Mouse (Mus musculus): ENCODE results near the gene Gfi1b. TPM values are rescaled to one million over a fixed set of nuclear protein-coding genes. Genes with fewer than 3 reads are reported as not detected.

Gfi1b gene
- polyA plus RNA-seq, 1 experiment from 2014 or later: 3.3 TPM

DNA sequence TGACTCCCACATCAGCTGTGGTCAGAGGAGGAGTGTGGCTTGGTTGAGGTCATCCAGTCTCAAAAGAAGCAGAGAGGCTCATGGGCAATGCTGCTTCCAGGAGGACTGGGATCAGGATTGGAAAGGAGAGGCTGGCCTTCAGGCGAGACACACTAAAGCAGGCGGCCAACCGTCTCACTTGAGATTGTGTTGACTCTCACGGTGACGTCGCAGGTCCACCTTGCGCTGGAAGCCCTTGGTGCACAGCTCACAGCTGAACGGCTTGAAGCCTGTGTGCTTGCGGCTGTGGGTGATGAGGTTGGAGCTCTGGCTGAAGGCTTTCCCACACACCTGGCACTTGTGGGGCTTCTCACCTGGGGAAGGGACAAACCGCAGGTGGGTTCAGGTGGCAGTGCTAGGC, 11.9 kb downstream of the Gfi1b start:
- H3K4me2 ChIP-seq: no peak overlapping the region
- H3K27me3 ChIP-seq (ENCODE audit: control insufficient read depth, insufficient read depth, low read length): no peaks in the 10 kb centered on the region
- no peak overlapping the region for H3K27ac ChIP-seq (ENCODE audit: low read depth, low read length)
- ATAC-seq (ENCODE audit: low FRiP score): no peak
- no peak overlapping the region for H3K4me3 ChIP-seq (ENCODE audit: low read depth, low read length)
- no peaks in the 10 kb centered on the region for H3K9me3 ChIP-seq (ENCODE audit: control insufficient read depth, low read length)
- 87% methylated on average over 10 of the region's 10 CpGs for WGBS
- no peaks in the 10 kb centered on the region for H3K36me3 ChIP-seq (ENCODE audit: control insufficient read depth, insufficient read depth, low read length)
- no peak for DNase-seq (ENCODE audit: low spot score, missing footprints)
- H3K4me1 ChIP-seq (ENCODE audit: control insufficient read depth, insufficient read depth, low read length): no peaks in the 10 kb centered on the region; the same call in 1 of the 2 replicates
- no peak overlapping the region for H3K9ac ChIP-seq (ENCODE audit: low read length)

DNA sequence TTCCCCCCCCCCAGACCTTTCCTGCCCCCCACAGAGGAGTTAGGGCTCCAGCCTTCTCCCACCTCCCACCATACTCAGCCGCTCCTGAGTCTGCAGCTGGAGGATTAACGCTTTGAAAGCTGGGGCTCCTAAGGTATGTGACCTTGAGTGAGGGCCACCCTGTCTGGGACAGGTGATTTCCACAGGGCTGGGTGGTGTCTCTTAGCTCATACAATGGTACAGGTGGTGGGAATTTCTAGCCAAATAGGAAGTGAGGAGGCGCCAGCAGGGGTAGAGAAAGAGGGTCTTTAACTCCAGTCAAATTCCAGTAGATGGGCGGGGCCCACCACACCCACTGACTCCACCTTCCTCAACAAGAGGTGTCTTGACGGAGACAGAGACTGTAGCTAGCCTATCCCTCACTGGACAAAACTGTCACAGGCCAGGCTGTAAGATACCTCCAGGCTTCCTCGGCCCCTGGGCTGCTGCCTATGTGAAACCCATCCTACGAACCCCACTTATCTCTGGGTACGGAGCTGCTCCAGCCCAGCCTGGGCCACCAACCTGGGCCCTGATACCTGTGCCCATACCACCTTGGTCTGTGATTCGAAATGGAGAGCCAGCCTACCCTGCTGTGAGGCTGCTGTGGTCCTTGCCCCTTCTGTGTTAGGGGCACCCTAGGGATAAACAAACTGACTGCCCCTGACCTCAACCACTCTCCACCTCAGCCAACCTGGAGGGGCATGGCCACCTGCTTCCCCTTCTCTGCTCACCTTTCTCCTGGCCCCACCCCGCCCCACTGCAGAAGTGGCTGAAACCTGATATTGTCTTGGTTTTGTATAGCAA, 14.2 kb downstream of the Gfi1b start:
- H3K4me3 ChIP-seq (ENCODE audit: low read depth, low read length): no peak overlapping the region
- no peak for DNase-seq (ENCODE audit: low spot score, missing footprints)
- 53% methylated on average over 10 of the region's 10 CpGs for whole genome bisulfite sequencing
- no peak overlapping the region for H3K9ac ChIP-seq (ENCODE audit: low read length)
- no peaks in the 10 kb centered on the region for H3K9me3 ChIP-seq (ENCODE audit: control insufficient read depth, low read length)
- H3K27me3 ChIP-seq (ENCODE audit: control insufficient read depth, insufficient read depth, low read length): no peaks in the 10 kb centered on the region
- ATAC-seq (ENCODE audit: low FRiP score): no peak
- no peak overlapping the region for H3K4me2 ChIP-seq
- no peaks in the 10 kb centered on the region; the same call in 1 of the 2 replicates for H3K4me1 ChIP-seq (ENCODE audit: control insufficient read depth, insufficient read depth, low read length)
- H3K36me3 ChIP-seq (ENCODE audit: control insufficient read depth, insufficient read depth, low read length): no peaks in the 10 kb centered on the region
- H3K27ac ChIP-seq (ENCODE audit: low read depth, low read length): no peak overlapping the region

- no peaks in the 10 kb centered on the region for H3K36me3 ChIP-seq (ENCODE audit: control insufficient read depth, insufficient read depth, low read length)
- no peak overlapping the region for H3K27ac ChIP-seq (ENCODE audit: low read depth, low read length)
- no peak overlapping the region for H3K9ac ChIP-seq (ENCODE audit: low read length)
- no peaks in the 10 kb centered on the region for H3K9me3 ChIP-seq (ENCODE audit: control insufficient read depth, low read length)
- H3K4me2 ChIP-seq: no peak overlapping the region
- H3K4me1 ChIP-seq (ENCODE audit: control insufficient read depth, insufficient read depth, low read length): no peaks in the 10 kb centered on the region; the same call in 1 of the 2 replicates
- H3K4me3 ChIP-seq (ENCODE audit: low read depth, low read length): no peak overlapping the region
- H3K27me3 ChIP-seq (ENCODE audit: control insufficient read depth, insufficient read depth, low read length): no peaks in the 10 kb centered on the region
- WGBS: 63% methylated on average over 8 of the region's 8 CpGs
- DNase-seq (ENCODE audit: low spot score, missing footprints): no peak
- ATAC-seq (ENCODE audit: low FRiP score): no peak
Observed at GRCm38 (mm10) chr2:28606601-28607340, 15.0 kb downstream of the Gfi1b start.

- DNase-seq (ENCODE audit: low spot score, missing footprints): no peak
- WGBS: 77% methylated on average over 14 of the region's 14 CpGs
Observed at GRCm38 (mm10) chr2:28605789-28606541, 15.8 kb downstream of the Gfi1b start.

GRCm38 (mm10) chr2:28603542-28603941, 18.2 kb downstream of the Gfi1b start:
- Histone ChIP-seq H3K4me1 (ENCODE audit: control insufficient read depth, insufficient read depth, low read length) (no peaks in the 10 kb centered on the region; the same call in 1 of the 2 replicates), H3K27ac (ENCODE audit: low read depth, low read length) (no peak overlapping the region), H3K4me3 (ENCODE audit: low read depth, low read length) (no peak overlapping the region), H3K9ac (ENCODE audit: low read length) (no peak overlapping the region), H3K27me3 (ENCODE audit: control insufficient read depth, insufficient read depth, low read length) (no peaks in the 10 kb centered on the region), H3K9me3 (ENCODE audit: control insufficient read depth, low read length) (no peaks in the 10 kb centered on the region), H3K4me2 (no peak overlapping the region), H3K36me3 (ENCODE audit: control insufficient read depth, insufficient read depth, low read length) (no peaks in the 10 kb centered on the region)
- DNase-seq (ENCODE audit: low spot score, missing footprints): no peak
- 91% methylated on average over 5 of the region's 5 CpGs for WGBS
- ATAC-seq (ENCODE audit: low FRiP score): no peak

More at GRCm38 (mm10) chr2:28605789-28606541, 15.8 kb downstream of the Gfi1b start:
- Histone ChIP-seq H3K4me1 (ENCODE audit: control insufficient read depth, insufficient read depth, low read length) (no peaks in the 10 kb centered on the region), H3K9me3 (ENCODE audit: control insufficient read depth, low read length) (no peaks in the 10 kb centered on the region), H3K4me3 (ENCODE audit: low read depth, low read length) (no peak overlapping the region), H3K9ac (ENCODE audit: low read length) (no peak overlapping the region), H3K36me3 (ENCODE audit: control insufficient read depth, insufficient read depth, low read length) (no peaks in the 10 kb centered on the region), H3K27me3 (ENCODE audit: control insufficient read depth, insufficient read depth, low read length) (no peaks in the 10 kb centered on the region), H3K27ac (ENCODE audit: low read depth, low read length) (no peak overlapping the region), H3K4me2 (no peak overlapping the region)
- no peak for ATAC-seq (ENCODE audit: low FRiP score)

DNA sequence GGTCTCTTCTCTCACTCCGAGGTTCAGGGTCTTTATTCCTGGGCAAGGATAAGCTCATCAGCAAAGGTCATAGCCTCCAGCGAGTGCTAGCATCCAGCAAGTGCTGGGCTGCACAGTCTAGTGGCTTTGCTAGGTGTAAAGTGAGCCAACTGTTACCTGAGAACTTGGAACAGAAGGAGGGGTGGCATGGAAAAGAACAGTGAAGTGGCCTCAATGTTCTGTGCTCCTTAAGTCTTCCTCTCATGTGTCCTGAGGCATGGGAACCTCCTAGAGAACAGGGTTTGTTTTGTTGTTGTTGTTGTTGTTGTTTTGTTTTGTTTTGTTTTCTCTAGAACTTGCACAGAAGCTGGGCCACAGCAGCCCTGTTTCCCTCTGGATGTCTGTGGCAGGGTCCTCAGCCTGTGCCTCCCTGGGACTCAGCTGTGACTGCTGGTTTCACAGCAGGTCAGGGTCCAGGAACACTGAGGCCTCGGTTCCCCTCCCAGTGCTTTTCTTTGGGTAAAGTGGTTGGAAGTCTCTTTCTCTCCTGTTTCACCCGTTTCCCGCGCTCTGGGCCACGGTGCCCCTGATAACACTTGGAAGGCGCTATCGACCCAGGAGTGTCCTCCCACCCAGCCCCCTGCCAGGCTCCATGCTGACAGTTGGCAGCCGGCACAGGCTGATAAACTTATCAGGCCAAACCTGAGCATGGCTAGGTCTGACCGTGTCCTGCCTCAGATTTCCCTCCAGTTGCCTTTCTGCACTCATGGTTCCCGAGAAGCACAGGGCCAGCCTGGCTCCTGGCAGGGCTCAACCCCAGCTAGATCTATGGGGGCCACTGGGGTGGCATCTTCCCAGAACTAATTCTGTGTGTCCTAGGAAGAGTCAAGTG, 19.8 kb downstream of the Gfi1b start:
- Histone ChIP-seq H3K9ac (ENCODE audit: low read length) (no peak overlapping the region), H3K4me1 (ENCODE audit: control insufficient read depth, insufficient read depth, low read length) (no peaks in the 10 kb centered on the region; the same call in 1 of the 2 replicates), H3K9me3 (ENCODE audit: control insufficient read depth, low read length) (no peaks in the 10 kb centered on the region), H3K36me3 (ENCODE audit: control insufficient read depth, insufficient read depth, low read length) (no peaks in the 10 kb centered on the region), H3K27ac (ENCODE audit: low read depth, low read length) (no peak overlapping the region), H3K4me2 (no peak overlapping the region), H3K27me3 (ENCODE audit: control insufficient read depth, insufficient read depth, low read length) (no peaks in the 10 kb centered on the region), H3K4me3 (ENCODE audit: low read depth, low read length) (no peak overlapping the region)
- ATAC-seq (ENCODE audit: low FRiP score): no peak
- WGBS: 63% methylated on average over 12 of the region's 12 CpGs
- DNase-seq (ENCODE audit: low spot score, missing footprints): no peak

DNA sequence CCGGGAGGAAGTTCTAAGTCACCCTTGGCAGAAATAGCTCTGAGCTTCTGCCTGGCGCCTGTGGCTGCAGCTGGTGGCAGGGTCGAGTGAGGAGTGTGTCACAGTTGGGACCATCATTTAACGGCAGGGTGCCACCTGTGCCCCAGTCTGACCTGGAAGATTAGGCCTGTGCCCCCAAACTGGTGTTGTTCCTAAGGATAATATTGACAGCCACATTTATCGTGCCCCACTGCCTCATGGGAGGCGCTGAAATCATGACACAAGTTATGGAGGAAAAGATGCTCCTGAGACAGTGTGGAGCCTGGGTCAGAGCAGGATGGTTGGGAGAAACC, 22.2 kb downstream of the Gfi1b start:
- WGBS: 77% methylated on average over 6 of the region's 6 CpGs
- Histone ChIP-seq H3K4me2 (no peak overlapping the region), H3K9ac (ENCODE audit: low read length) (no peak overlapping the region), H3K4me3 (ENCODE audit: low read depth, low read length) (no peak overlapping the region), H3K9me3 (ENCODE audit: control insufficient read depth, low read length) (no peaks in the 10 kb centered on the region), H3K27me3 (ENCODE audit: control insufficient read depth, insufficient read depth, low read length) (no peaks in the 10 kb centered on the region), H3K4me1 (ENCODE audit: control insufficient read depth, insufficient read depth, low read length) (no peaks in the 10 kb centered on the region; the same call in 1 of the 2 replicates), H3K36me3 (ENCODE audit: control insufficient read depth, insufficient read depth, low read length) (no peaks in the 10 kb centered on the region), H3K27ac (ENCODE audit: low read depth, low read length) (no peak overlapping the region)
- ATAC-seq (ENCODE audit: low FRiP score): no peak
- no peak for DNase-seq (ENCODE audit: low spot score, missing footprints)

DNA sequence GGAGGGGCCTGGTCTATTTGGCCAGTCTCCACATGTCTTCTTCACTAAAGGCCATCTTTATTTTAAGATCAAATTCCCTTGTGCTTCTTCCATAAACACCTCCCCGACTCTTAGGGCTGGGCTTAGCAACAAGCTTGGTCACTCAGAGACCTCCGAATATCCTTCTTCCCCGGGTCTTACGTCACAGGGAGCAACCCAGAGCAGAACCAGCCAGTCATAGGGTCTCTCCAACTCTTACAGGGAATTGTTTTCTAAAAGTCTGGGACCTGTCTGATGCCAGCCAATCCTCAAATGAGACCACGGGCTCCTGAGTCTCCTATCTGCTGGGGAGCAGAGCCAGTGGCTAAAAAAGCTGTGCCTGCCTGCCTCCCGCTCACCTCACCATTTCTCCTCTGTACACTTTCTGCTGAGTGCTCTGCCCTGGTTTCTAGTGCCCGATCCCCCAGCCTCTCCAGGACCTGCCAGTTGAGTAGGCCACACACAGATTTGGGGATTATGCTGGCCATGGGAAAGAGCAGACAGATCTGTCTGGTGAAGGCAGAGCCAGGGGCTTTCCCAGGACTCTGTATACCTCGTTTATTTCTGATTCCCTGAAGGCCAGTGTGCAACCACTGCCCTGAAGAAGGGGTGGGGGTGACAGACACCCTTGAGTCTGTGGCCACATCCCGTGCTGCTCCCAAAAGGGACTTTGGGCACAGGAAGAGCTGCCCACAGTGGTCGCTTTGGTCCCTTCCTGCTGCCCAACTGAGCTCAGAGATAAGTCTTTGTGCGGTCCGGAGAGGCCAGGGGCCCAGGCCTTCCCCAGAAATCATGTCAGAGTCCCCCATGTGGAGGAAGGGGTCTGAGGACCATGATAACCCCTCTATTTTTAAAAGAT, 22.9 kb downstream of the Gfi1b start:
- Histone ChIP-seq H3K9me3 (ENCODE audit: control insufficient read depth, low read length) (no peaks in the 10 kb centered on the region), H3K4me3 (ENCODE audit: low read depth, low read length) (no peak overlapping the region), H3K4me1 (ENCODE audit: control insufficient read depth, insufficient read depth, low read length) (no peaks in the 10 kb centered on the region; the same call in 1 of the 2 replicates), H3K9ac (ENCODE audit: low read length) (no peak overlapping the region), H3K27me3 (ENCODE audit: control insufficient read depth, insufficient read depth, low read length) (no peaks in the 10 kb centered on the region), H3K4me2 (no peak overlapping the region), H3K27ac (ENCODE audit: low read depth, low read length) (no peak overlapping the region), H3K36me3 (ENCODE audit: control insufficient read depth, insufficient read depth, low read length) (no peaks in the 10 kb centered on the region)
- no peak for ATAC-seq (ENCODE audit: low FRiP score)
- DNase-seq (ENCODE audit: low spot score, missing footprints): no peak
- 68% methylated on average over 12 of the region's 12 CpGs for whole genome bisulfite sequencing
